Mouse (Mus musculus): ENCODE results near the gene Faah. TPM values are rescaled to one million over a fixed set of nuclear protein-coding genes. Genes with fewer than 3 reads are reported as not detected.

Gene Faah
- polyA plus RNA-seq, 1 experiment from 2014 or later = 8.3 TPM

- H3K9ac ChIP-seq (replicated peaks; ENCODE audit: low read depth, low read length) = no peak overlapping the region
- H3K4me3 ChIP-seq (ENCODE audit: low read depth, low read length) = no peak overlapping the region
- H3K4me2 ChIP-seq (replicated peaks; ENCODE audit: low read depth, low read length) = no peak overlapping the region
- no peak for ATAC-seq (ENCODE audit: insufficient number of reproducible peaks, insufficient read depth, low FRiP score, low read depth)
- no peak overlapping the region for H3K27ac ChIP-seq (ENCODE audit: low read length)
- no peaks in the 10 kb centered on the region for H3K36me3 ChIP-seq (ENCODE audit: control insufficient read depth, insufficient read depth, low read length)
- 2% methylated on average over 37 of the region's 37 CpGs for WGBS
- H3K4me1 ChIP-seq (ENCODE audit: control insufficient read depth, insufficient read depth, low read length) = no peaks in the 10 kb centered on the region; the same call in 1 of the 2 replicates
- no peaks in the 10 kb centered on the region for H3K9me3 ChIP-seq (ENCODE audit: control insufficient read depth, low read depth, low read length)
- peaks cover 77% of the 10 kb centered on the region for H3K27me3 ChIP-seq (ENCODE audit: control insufficient read depth, insufficient read depth, low read length)
Observed at GRCm38 (mm10) chr4:115938276-115939160, 79.2 kb downstream of the Faah start.

DNA sequence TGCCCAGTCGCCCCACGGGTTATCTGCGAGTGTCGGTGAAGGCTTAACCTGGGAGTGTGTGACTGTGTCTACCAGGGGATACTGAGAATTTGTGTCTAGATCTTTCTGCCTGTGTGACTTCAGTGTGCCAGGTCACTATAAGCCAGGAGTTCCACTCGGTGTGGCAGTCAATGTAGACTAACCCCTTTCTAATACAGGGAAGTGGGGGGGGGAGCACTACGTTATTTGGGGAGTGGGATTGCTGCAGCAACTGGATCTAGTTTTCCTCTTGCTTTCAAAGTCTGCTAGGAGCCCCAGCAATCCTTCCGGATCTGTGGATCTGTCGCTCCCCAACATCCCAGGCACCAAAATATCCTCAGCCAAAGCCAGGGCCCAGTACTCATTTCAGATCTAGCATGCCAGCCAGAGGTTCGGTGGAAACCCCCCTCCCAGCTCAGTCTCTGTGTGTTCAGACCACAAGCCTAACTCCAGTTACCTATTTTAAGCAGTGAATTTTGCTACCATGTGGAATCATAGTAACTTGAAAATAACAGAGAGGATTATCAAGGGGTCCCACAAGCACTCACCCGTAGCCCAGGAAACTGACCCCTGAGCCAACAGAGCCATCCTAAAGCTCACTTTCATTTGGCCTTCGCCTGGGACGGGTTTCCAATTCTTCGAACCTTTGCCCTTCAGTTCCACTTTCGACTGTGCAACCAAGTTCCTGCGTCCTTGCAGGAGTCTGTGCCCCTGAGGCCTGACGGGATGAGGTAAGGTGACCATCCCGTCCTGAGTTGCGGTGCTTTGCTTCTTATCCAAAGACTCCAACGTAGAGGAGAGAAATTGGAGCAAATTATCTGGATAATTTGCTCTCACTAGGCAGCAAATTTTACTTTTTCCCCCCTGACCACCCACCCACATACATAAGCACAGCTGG lies 80.4 kb downstream of the Faah start:
- no peak overlapping the region for H3K9ac ChIP-seq (replicated peaks; ENCODE audit: low read depth, low read length)
- H3K4me1 ChIP-seq (ENCODE audit: control insufficient read depth, insufficient read depth, low read length) = no peaks in the 10 kb centered on the region; the same call in 1 of the 2 replicates
- H3K27ac ChIP-seq (ENCODE audit: low read length) = no peak overlapping the region
- no peak overlapping the region for H3K4me3 ChIP-seq (ENCODE audit: low read depth, low read length)
- WGBS = 6% methylated on average over 19 of the region's 19 CpGs
- no peak for ATAC-seq (ENCODE audit: insufficient number of reproducible peaks, insufficient read depth, low FRiP score, low read depth)
- H3K9me3 ChIP-seq (ENCODE audit: control insufficient read depth, low read depth, low read length) = no peaks in the 10 kb centered on the region
- no peak overlapping the region for H3K4me2 ChIP-seq (replicated peaks; ENCODE audit: low read depth, low read length)
- H3K27me3 ChIP-seq (ENCODE audit: control insufficient read depth, insufficient read depth, low read length) = peaks cover 77% of the 10 kb centered on the region
- no peaks in the 10 kb centered on the region for H3K36me3 ChIP-seq (ENCODE audit: control insufficient read depth, insufficient read depth, low read length)

DNA sequence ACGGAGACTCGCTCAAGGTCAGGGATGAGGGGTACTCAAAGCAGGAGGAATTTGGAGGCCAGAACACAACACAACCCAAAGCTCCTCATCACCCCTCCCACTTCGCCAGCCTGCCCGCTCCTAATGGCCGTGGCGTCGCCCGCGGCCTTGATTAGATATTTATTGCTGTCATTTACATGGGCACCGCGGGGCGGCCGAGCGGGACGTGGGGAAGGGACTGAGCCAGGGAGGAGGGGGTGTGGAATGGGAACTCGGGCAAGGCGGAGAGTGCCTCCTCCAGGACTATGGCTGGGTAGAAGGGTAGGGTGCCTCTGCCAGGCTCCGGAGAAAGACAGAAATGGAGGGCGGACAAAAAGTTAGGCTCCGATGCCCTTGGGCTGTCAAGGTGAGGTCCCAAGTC lies 81.1 kb downstream of the Faah start:
- WGBS = 2% methylated on average over 20 of the region's 20 CpGs
- Histone ChIP-seq H3K27me3 (ENCODE audit: control insufficient read depth, insufficient read depth, low read length) (peaks cover 77% of the 10 kb centered on the region), H3K9me3 (ENCODE audit: control insufficient read depth, low read depth, low read length) (no peaks in the 10 kb centered on the region), H3K4me2 (replicated peaks; ENCODE audit: low read depth, low read length) (no peak overlapping the region), H3K9ac (replicated peaks; ENCODE audit: low read depth, low read length) (no peak overlapping the region), H3K27ac (ENCODE audit: low read length) (no peak overlapping the region), H3K4me3 (ENCODE audit: low read depth, low read length) (peak overlapping the region; percentile 2; the same call in 1 of the 2 replicates), H3K36me3 (ENCODE audit: control insufficient read depth, insufficient read depth, low read length) (no peaks in the 10 kb centered on the region), H3K4me1 (ENCODE audit: control insufficient read depth, insufficient read depth, low read length) (no peaks in the 10 kb centered on the region; the same call in 1 of the 2 replicates)
- no peak for ATAC-seq (ENCODE audit: insufficient number of reproducible peaks, insufficient read depth, low FRiP score, low read depth)

GRCm38 (mm10) chr4:115935835-115936581 lies 81.7 kb downstream of the Faah start:
- no peaks in the 10 kb centered on the region; the same call in 1 of the 2 replicates for H3K4me1 ChIP-seq (ENCODE audit: control insufficient read depth, insufficient read depth, low read length)
- 1% methylated on average over 36 of the region's 36 CpGs for WGBS
- peaks cover 77% of the 10 kb centered on the region for H3K27me3 ChIP-seq (ENCODE audit: control insufficient read depth, insufficient read depth, low read length)
- no peak overlapping the region for H3K27ac ChIP-seq (ENCODE audit: low read length)
- no peaks in the 10 kb centered on the region for H3K36me3 ChIP-seq (ENCODE audit: control insufficient read depth, insufficient read depth, low read length)
- H3K4me2 ChIP-seq (replicated peaks; ENCODE audit: low read depth, low read length) = no peak overlapping the region
- no peak for ATAC-seq (ENCODE audit: insufficient number of reproducible peaks, insufficient read depth, low FRiP score, low read depth)
- H3K9ac ChIP-seq (replicated peaks; ENCODE audit: low read depth, low read length) = no peak overlapping the region
- H3K9me3 ChIP-seq (ENCODE audit: control insufficient read depth, low read depth, low read length) = no peaks in the 10 kb centered on the region
- peak overlapping the region; percentile 2; the same call in 1 of the 2 replicates for H3K4me3 ChIP-seq (ENCODE audit: low read depth, low read length)

DNA sequence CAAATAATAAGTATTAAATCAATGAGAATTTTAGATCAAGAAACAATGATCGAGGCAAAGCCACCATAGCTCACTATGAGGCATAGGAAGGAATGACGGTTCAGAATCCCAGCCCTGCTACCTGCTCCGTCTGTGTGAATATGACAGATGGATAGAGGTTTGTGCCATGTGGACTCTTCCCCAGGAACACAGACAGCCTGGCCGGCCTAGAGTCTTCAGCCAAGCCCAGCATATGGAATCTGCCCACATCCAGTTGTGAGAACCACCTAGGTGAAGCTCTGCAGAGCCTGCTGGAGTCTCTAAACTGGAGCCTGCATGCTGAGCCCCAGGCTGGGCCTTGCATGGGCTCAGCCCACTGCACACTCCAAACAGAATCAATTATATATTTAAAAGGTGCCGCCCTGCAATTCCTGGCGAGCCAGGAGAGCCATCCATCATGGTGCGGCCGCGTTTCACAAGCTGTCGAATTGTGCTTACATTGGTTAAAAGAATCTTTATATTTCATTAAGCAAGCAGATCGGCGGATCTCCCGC lies 86.1 kb downstream of the Faah start:
- Histone ChIP-seq H3K4me3 (ENCODE audit: low read depth, low read length) (no peak overlapping the region), H3K27ac (ENCODE audit: low read length) (no peak overlapping the region), H3K27me3 (ENCODE audit: control insufficient read depth, insufficient read depth, low read length) (peaks cover 70% of the 10 kb centered on the region), H3K9ac (replicated peaks; ENCODE audit: low read depth, low read length) (no peak overlapping the region), H3K4me1 (ENCODE audit: control insufficient read depth, insufficient read depth, low read length) (no peaks in the 10 kb centered on the region), H3K36me3 (ENCODE audit: control insufficient read depth, insufficient read depth, low read length) (no peaks in the 10 kb centered on the region), H3K9me3 (ENCODE audit: control insufficient read depth, low read depth, low read length) (no peaks in the 10 kb centered on the region), H3K4me2 (replicated peaks; ENCODE audit: low read depth, low read length) (no peak overlapping the region)
- ATAC-seq (ENCODE audit: insufficient number of reproducible peaks, insufficient read depth, low FRiP score, low read depth) = no peak
- 22% methylated on average over 13 of the region's 13 CpGs for whole genome bisulfite sequencing

GRCm38 (mm10) chr4:115927637-115928036 lies 90.1 kb downstream of the Faah start:
- Histone ChIP-seq H3K27ac (ENCODE audit: low read length) (no peak overlapping the region), H3K27me3 (ENCODE audit: control insufficient read depth, insufficient read depth, low read length) (peaks cover 36% of the 10 kb centered on the region), H3K36me3 (ENCODE audit: control insufficient read depth, insufficient read depth, low read length) (no peaks in the 10 kb centered on the region), H3K4me2 (replicated peaks; ENCODE audit: low read depth, low read length) (no peak overlapping the region), H3K4me1 (ENCODE audit: control insufficient read depth, insufficient read depth, low read length) (no peaks in the 10 kb centered on the region), H3K4me3 (ENCODE audit: low read depth, low read length) (no peak overlapping the region), H3K9me3 (ENCODE audit: control insufficient read depth, low read depth, low read length) (no peaks in the 10 kb centered on the region), H3K9ac (replicated peaks; ENCODE audit: low read depth, low read length) (no peak overlapping the region)
- WGBS = 44% methylated on average over 7 of the region's 7 CpGs
- ATAC-seq (ENCODE audit: insufficient number of reproducible peaks, insufficient read depth, low FRiP score, low read depth) = no peak

- no peaks in the 10 kb centered on the region for H3K36me3 ChIP-seq (ENCODE audit: control insufficient read depth, insufficient read depth, low read length)
- H3K4me3 ChIP-seq (ENCODE audit: low read depth, low read length) = no peak overlapping the region
- no peak for ATAC-seq (ENCODE audit: insufficient number of reproducible peaks, insufficient read depth, low FRiP score, low read depth)
- H3K9ac ChIP-seq (replicated peaks; ENCODE audit: low read depth, low read length) = no peak overlapping the region
- H3K4me2 ChIP-seq (replicated peaks; ENCODE audit: low read depth, low read length) = no peak overlapping the region
- peaks cover 8% of the 10 kb centered on the region for H3K27me3 ChIP-seq (ENCODE audit: control insufficient read depth, insufficient read depth, low read length)
- H3K4me1 ChIP-seq (ENCODE audit: control insufficient read depth, insufficient read depth, low read length) = no peaks in the 10 kb centered on the region
- 73% methylated on average over 16 of the region's 16 CpGs for WGBS
- no peak overlapping the region for H3K27ac ChIP-seq (ENCODE audit: low read length)
- H3K9me3 ChIP-seq (ENCODE audit: control insufficient read depth, low read depth, low read length) = no peaks in the 10 kb centered on the region
Observed at GRCm38 (mm10) chr4:115923262-115923880, 94.4 kb downstream of the Faah start.
